Comparison of ENCODE assay signal across 28 mouse cellular contexts in genomic region chrX:17608763-17609162, GRCm38 (mm10). TPM values are rescaled to one million over a fixed set of nuclear protein-coding genes. Genes with fewer than 3 reads are reported as not detected.
DNase-seq lines count a peak whose midpoint lies in the region; ATAC-seq and TF ChIP-seq lines count a peak whose summit lies in the region.
"Had no signal": no experiment of that assay in that cellular context is flagged by ENCODE, and none has a peak within 500 bp of the region (broad histone marks: within the 10 kb centered on the region; RNA-seq: fewer than 3 reads in every experiment).

No protein-coding gene starts in this region.

- no peak for ATAC-seq in liver, embryonic 12.5 days
- peak; percentile 77 for ATAC-seq in common myeloid progenitor, adult 5-6 weeks (replicated peaks; ENCODE audit: low read depth, poor library complexity, severe bottlenecking)
- ATAC-seq in megakaryocyte, adult 5-6 weeks (ENCODE audit: poor library complexity, severe bottlenecking) = peak; percentile 98
- ATAC-seq in hindbrain, embryonic 12.5 days (ENCODE audit: low FRiP score) = no peak
- ATAC-seq: forebrain, embryonic 14.5 days; forebrain, postnatal 0 days; hindbrain, postnatal 0 days; Patski had no signal

- no peaks in the 10 kb centered on the region for H3K27me3 ChIP-seq in liver, adult 2 months (ENCODE audit: control insufficient read depth, insufficient read depth, low read length)
- no peaks in the 10 kb centered on the region for H3K27me3 ChIP-seq in liver, embryonic 12.5 days (replicated peaks)
- no peaks in the 10 kb centered on the region for H3K27me3 ChIP-seq in hindbrain, embryonic 12.5 days
- H3K27me3 ChIP-seq: CH12.LX; embryonic facial prominence, embryonic 12.5 days; embryonic facial prominence, embryonic 15.5 days; heart, embryonic 12.5 days; heart, embryonic 15.5 days had no signal

- no peak overlapping the region for H3K9ac ChIP-seq in liver, adult 2 months (ENCODE audit: low read depth, low read length)
- no peak overlapping the region for H3K9ac ChIP-seq in liver, embryonic 12.5 days
- H3K9ac ChIP-seq in hindbrain, embryonic 12.5 days = no peak overlapping the region
- H3K9ac ChIP-seq: embryonic facial prominence, embryonic 12.5 days; embryonic facial prominence, embryonic 15.5 days; forebrain, postnatal 0 days; heart, embryonic 12.5 days; heart, embryonic 15.5 days; hindbrain, embryonic 14.5 days had no signal

- no peak overlapping the region for H3K4me3 ChIP-seq in liver, adult 2 months (ENCODE audit: insufficient read depth, low read depth, low read length)
- H3K4me3 ChIP-seq in liver, embryonic 12.5 days = no peak overlapping the region
- H3K4me3 ChIP-seq in hindbrain, embryonic 12.5 days = no peak overlapping the region
- H3K4me3 ChIP-seq: embryonic facial prominence, embryonic 12.5 days; embryonic facial prominence, embryonic 15.5 days; gastrocnemius, adult 2 months; heart, embryonic 12.5 days; heart, embryonic 15.5 days; hindbrain, embryonic 10.5 days had no signal

- no peak for TF ChIP-seq CTCF in liver, adult 2 months (IDR thresholded peaks at IDR 0.05; ENCODE audit: low read depth, low read length)

- peak; percentile 19 for DNase-seq in liver, adult 2 months (ENCODE audit: extremely low read depth, low read depth, low spot score)
- no peak for DNase-seq in right cerebral cortex, postnatal 14 days
- DNase-seq in cerebellum, adult 9-11 months = no peak
- DNase-seq: adrenal gland, postnatal 10 days; B cell, adult 2 months; cerebellum, adult 11-12 months; cerebellum, adult 8-10 months; cerebellum, postnatal 14 days; forebrain, postnatal 0 days; gastrocnemius, adult 2 months; gastrocnemius, postnatal 14 days; heart, postnatal 10 days; heart, postnatal 36 days had no signal

- H3K79me2 ChIP-seq in liver, adult 2 months (ENCODE audit: control insufficient read depth, insufficient read depth, low read length) = no peaks in the 10 kb centered on the region

- H3K27ac ChIP-seq in liver, adult 2 months (replicated peaks; ENCODE audit: insufficient read depth, low read depth, low read length) = no peak overlapping the region
- no peak overlapping the region for H3K27ac ChIP-seq in liver, embryonic 12.5 days
- no peak overlapping the region for H3K27ac ChIP-seq in hindbrain, embryonic 12.5 days
- H3K27ac ChIP-seq: embryonic facial prominence, embryonic 12.5 days; embryonic facial prominence, embryonic 15.5 days; gastrocnemius, adult 2 months; heart, embryonic 15.5 days; hindbrain, embryonic 10.5 days; hindbrain, embryonic 14.5 days; hindbrain, postnatal 0 days had no signal

- no peaks in the 10 kb centered on the region for H3K9me3 ChIP-seq in liver, embryonic 12.5 days (replicated peaks)
- no peaks in the 10 kb centered on the region for H3K9me3 ChIP-seq in hindbrain, embryonic 12.5 days (replicated peaks)
- H3K9me3 ChIP-seq: embryonic facial prominence, embryonic 12.5 days; embryonic facial prominence, embryonic 15.5 days; G1E; heart, embryonic 12.5 days; heart, embryonic 15.5 days; hindbrain, embryonic 10.5 days had no signal

- no peaks in the 10 kb centered on the region for H3K36me3 ChIP-seq in liver, adult 2 months (ENCODE audit: control insufficient read depth, insufficient read depth, low read length)
- H3K36me3 ChIP-seq in liver, embryonic 12.5 days = no peaks in the 10 kb centered on the region
- H3K36me3 ChIP-seq in hindbrain, embryonic 12.5 days = no peaks in the 10 kb centered on the region
- H3K36me3 ChIP-seq: embryonic facial prominence, embryonic 12.5 days; embryonic facial prominence, embryonic 15.5 days; G1E; heart, embryonic 12.5 days; heart, embryonic 15.5 days; hindbrain, embryonic 10.5 days had no signal

- no peak overlapping the region for H3K4me2 ChIP-seq in liver, embryonic 12.5 days
- no peak overlapping the region for H3K4me2 ChIP-seq in hindbrain, embryonic 12.5 days (replicated peaks)
- H3K4me2 ChIP-seq: embryonic facial prominence, embryonic 12.5 days; embryonic facial prominence, embryonic 15.5 days; heart, embryonic 12.5 days; heart, embryonic 15.5 days; hindbrain, embryonic 14.5 days had no signal

- WGBS in liver, adult 2 months = 33% methylated on average over 1 of the region's 1 CpGs
- WGBS in liver, embryonic 12.5 days (ENCODE audit: insufficient replicate concordance) = 20% methylated on average over 1 of the region's 1 CpGs
- WGBS in hindbrain, embryonic 12.5 days = 90% methylated on average over 1 of the region's 1 CpGs

- no peaks in the 10 kb centered on the region for H3K4me1 ChIP-seq in liver, adult 2 months (ENCODE audit: control insufficient read depth, insufficient read depth, low read length)
- H3K4me1 ChIP-seq in liver, embryonic 12.5 days = no peaks in the 10 kb centered on the region
- no peaks in the 10 kb centered on the region for H3K4me1 ChIP-seq in hindbrain, embryonic 12.5 days
- H3K4me1 ChIP-seq: embryonic facial prominence, embryonic 12.5 days; embryonic facial prominence, embryonic 15.5 days; heart, embryonic 12.5 days; heart, embryonic 15.5 days; hindbrain, embryonic 10.5 days had no signal

- no peak for TF ChIP-seq POLR2A in liver, adult 2 months (IDR thresholded peaks at IDR 0.05; ENCODE audit: extremely low read depth, insufficient read depth, low read length)

RNA-seq across cellular contexts. Expression of gene Fundc1, which starts 36.6 kb away (rescaled TPM):
- 8.6 TPM in 2 replicates for total RNA-seq in liver, adult 2 months (2014; rRNA removed)
- polyA plus RNA-seq in liver, adult 2 months (2012; rRNA removed) = 3.0 and 5.5 TPM in 2 replicates
- polyA plus RNA-seq in liver, embryonic 12.5 days (2016; fragmentation: Nextera tagmentation; extraction: Ambion mirVana) = 20.9 and 22.4 TPM in 2 replicates
- 42.9 and 44.8 TPM in 2 replicates for total RNA-seq in common myeloid progenitor, adult 5-6 weeks (2017)
- total RNA-seq in megakaryocyte, adult 5-6 weeks (2015) = 36.6 and 37.7 TPM in 2 replicates
- total RNA-seq in megakaryocyte, adult 5-6 weeks (2017) = 40.7 and 56.7 TPM in 2 replicates
- polyA plus RNA-seq in hindbrain, embryonic 12.5 days (2016; fragmentation: Nextera tagmentation; extraction: Ambion mirVana) = 60.5 and 67.5 TPM in 2 replicates

Comparison
In these comparisons a context has a peak if more than half of its experiments do, and no peak if none do; other contexts are left out.
1. ATAC-seq: peak in common myeloid progenitor, adult 5-6 weeks (single experiment) and megakaryocyte, adult 5-6 weeks (single experiment); none in liver, embryonic 12.5 days (single experiment) and hindbrain, embryonic 12.5 days (single experiment).